Mouse (Mus musculus): ENCODE measurements around the gene Usp30. TPM values are rescaled to one million over a fixed set of nuclear protein-coding genes. Genes with fewer than 3 reads are reported as not detected.

The Usp30 gene
- 9.9 and 10.2 TPM in 2 replicates for polyA plus RNA-seq (2016; fragmentation: Nextera tagmentation; extraction: Ambion mirVana)

DNA sequence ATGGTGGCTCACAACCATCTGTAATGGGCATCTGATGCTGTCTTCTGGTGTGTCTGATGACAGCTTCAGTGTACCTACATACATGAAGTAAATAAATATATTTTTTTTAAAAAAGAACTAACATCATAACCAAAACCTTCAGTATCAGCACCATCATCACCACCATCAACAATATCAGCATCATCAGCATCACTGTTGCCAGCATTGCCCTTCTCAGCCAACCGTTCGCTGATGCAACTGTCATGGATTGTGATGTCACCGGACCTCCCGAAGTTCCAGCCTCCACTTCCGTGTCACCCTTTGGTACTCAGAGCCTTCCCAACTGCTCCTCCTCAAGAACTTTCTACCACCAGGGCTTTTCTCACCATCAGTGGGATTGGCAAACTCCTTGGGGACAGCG lies at the start of gene Usp30:
TSS of gene Usp30 (plus strand) at position 301 of the 400 bp plus-strand sequence.
- no peak for DNase-seq (ENCODE audit: low spot score)
- no peak within 1 kb of the TSS for H3K4me3 ChIP-seq
- H3K27me3 ChIP-seq (ENCODE audit: insufficient read depth, poor library complexity, severe bottlenecking), result peaks cover 9% of the 10 kb centered on the region; the same call in 1 of the 2 replicates
- no peaks in the 10 kb centered on the region for H3K36me3 ChIP-seq
- H3K27ac ChIP-seq, result no peak within 1 kb of the TSS
- H3K4me1 ChIP-seq, result no peaks in the 10 kb centered on the region
- no peaks in the 10 kb centered on the region for H3K9me3 ChIP-seq
- WGBS, result 91% methylated on average over 6 of the region's 6 CpGs

DNA sequence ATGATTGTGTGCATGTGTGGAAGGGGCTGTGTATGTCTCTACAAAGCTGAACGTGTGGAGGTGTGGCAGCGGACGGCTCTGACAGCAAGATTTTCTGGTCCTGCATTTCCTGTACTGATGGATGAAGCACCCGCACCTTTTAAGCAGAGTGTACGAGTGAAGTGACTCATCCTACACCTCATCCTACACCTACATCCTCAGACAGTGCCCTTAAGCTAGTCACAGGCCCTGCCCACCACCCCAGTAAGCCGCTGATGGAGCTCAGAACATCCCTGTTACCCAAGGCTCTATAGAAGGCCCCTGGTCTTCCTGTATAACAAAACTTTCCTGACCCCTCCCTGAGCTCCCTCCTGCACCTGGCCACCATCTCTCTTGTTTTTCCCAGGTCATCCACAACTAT lies 40.9 kb upstream of the Usp30 start:
- Histone ChIP-seq H3K4me3 (no peak overlapping the region), H3K9me3 (no peaks in the 10 kb centered on the region), H3K27me3 (ENCODE audit: insufficient read depth, poor library complexity, severe bottlenecking) (peaks cover 17% of the 10 kb centered on the region), H3K4me1 (peaks cover 10% of the 10 kb centered on the region), H3K36me3 (no peaks in the 10 kb centered on the region), H3K27ac (no peak overlapping the region)
- WGBS, result 58% methylated on average over 6 of the region's 6 CpGs
- DNase-seq (ENCODE audit: low spot score), result no peak

DNA sequence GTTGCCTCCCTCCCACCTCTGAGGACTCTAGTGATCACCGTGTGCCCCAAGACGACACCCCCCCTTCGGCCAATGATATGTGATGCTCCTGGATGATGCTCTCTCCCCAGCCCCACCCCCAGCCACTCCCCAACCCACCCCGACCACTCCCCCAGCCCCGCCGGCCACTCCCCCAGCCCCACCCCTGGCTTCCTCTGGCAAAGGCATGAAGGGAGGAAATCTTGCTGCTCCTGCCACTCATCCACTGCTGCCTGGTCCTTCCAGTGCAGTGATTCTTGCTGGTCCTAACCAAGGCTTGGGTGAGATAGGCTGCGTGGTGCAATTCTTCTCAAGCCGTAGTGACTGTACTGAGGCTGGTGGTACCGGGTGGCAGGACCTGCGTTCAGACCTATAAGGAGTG lies 40.4 kb upstream of the Usp30 start:
- DNase-seq (ENCODE audit: low spot score), result no peak

DNA sequence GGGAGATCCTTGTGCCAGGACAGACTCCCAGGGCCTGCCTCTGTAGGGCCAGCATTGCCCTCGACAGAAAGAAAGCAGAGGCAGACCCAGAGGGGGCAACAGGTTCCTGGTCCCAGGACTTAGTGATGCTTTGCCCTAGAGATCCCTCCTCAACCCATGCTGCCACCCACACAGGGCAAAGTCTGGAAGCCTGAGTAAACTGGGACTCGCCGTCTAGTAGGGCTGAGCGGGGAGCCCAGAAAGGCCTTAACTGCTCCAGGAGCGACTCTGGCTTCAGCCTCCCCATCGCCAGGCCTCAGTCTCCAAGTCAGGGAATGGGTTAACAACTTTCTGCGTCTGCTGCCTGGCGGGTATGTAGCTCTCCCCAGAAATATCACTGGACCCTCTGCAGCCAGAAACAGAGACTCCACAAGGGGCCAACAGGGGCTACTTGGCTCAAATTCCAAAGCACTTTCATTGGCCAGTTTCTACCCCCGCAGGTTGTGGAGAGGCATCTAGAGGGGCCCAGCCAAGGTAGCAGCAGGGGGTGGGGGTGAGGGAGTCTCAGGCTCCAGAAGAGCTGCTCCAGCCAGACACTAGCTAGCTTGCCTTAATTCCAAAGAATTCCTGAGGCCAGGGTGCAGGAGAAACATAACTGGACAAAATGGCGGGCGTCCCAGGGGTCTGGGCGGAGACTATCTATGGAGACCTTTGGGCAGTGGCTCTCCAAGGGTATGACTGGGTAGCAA lies 37.9 kb upstream of the Usp30 start:
- Histone ChIP-seq H3K27me3 (ENCODE audit: insufficient read depth, poor library complexity, severe bottlenecking) (peaks cover 18% of the 10 kb centered on the region), H3K27ac (no peak overlapping the region), H3K9me3 (no peaks in the 10 kb centered on the region), H3K4me3 (no peak overlapping the region), H3K4me1 (peaks cover 15% of the 10 kb centered on the region), H3K36me3 (no peaks in the 10 kb centered on the region)
- WGBS, result 82% methylated on average over 12 of the region's 12 CpGs
- no peak for DNase-seq (ENCODE audit: low spot score)

More for the DNA sequence above, 40.4 kb upstream of the Usp30 start:
- no peak overlapping the region for H3K4me3 ChIP-seq
- H3K27ac ChIP-seq, result no peak overlapping the region
- no peaks in the 10 kb centered on the region for H3K36me3 ChIP-seq
- peaks cover 18% of the 10 kb centered on the region for H3K27me3 ChIP-seq (ENCODE audit: insufficient read depth, poor library complexity, severe bottlenecking)
- peaks cover 10% of the 10 kb centered on the region for H3K4me1 ChIP-seq
- 9% methylated on average over 10 of the region's 10 CpGs for WGBS
- H3K9me3 ChIP-seq, result no peaks in the 10 kb centered on the region

DNA sequence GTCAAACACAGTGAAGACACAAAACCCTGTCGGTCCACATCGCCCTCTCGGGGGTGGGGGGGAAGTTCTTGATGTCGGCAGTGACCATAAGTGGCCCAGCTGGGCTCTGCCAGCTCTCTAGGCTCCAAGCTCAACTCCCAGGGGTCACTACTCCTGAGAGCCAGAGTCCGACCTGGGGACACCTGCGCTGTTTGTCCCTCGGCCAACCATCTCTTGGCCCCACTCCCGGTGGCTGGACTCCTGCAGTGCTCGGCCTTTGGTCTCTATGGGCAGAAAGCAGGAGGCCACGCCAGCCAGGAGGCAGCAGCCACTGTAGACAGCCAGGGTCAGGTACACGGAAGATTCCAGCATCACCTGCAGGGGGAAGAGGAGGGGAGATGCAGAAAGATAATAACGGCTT lies 37.1 kb upstream of the Usp30 start:
- DNase-seq (ENCODE audit: low spot score), result no peak
- H3K9me3 ChIP-seq, result no peaks in the 10 kb centered on the region
- WGBS, result 78% methylated on average over 12 of the region's 12 CpGs
- H3K36me3 ChIP-seq, result no peaks in the 10 kb centered on the region
- H3K27me3 ChIP-seq (ENCODE audit: insufficient read depth, poor library complexity, severe bottlenecking), result peaks cover 18% of the 10 kb centered on the region
- H3K4me1 ChIP-seq, result peaks cover 15% of the 10 kb centered on the region
- no peak overlapping the region for H3K4me3 ChIP-seq
- H3K27ac ChIP-seq, result no peak overlapping the region

DNA sequence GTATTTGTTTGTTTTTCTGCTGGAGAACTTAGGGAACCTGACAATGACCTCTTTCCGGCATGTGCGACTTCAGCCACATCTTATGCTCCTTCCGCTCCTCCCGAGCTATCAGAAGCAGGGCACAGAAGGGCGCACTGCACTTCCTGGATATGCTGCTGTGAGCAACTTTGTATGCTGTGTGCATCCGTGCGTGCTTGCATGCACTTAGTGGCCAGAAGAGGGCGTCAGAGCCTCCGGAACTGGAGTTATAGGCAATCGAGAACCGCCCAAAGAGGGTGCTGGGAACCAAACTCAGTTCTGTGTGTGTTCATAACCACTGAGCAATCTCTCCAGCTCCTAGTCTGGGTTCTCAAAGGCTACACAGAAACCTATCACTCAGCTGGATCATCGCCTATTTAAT lies 34.6 kb upstream of the Usp30 start:
- no peak for DNase-seq (ENCODE audit: low spot score)
- WGBS, result 89% methylated on average over 12 of the region's 12 CpGs
- H3K27ac ChIP-seq, result no peak overlapping the region

DNA sequence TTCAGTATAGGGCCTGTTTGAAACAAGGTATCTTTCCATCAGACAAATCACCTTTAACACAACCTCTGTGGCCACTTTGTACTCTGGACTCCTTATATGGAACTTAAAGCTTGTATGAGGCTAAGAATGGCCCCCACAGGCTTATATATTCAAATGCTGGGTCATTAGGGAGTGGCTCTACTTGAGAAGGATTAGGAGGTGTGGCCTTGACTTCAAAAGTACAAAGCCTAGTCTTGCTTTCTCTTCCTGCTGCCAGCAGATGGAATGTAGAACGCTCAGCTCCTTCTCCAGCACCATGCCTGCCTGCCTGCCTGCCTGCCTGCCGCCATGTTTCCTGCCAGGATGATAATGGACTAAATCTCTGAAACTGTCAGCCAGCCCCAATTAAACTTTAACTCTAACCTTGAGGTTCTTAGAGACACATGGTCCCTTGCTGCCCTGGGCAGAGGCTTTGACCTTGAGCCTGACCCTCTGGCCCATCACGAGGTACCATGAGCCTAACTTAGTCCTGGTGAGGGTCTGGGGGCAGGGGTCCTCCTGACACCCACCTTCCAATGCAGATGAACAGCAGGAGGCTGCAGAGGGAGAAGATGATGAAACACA lies 33.0 kb upstream of the Usp30 start:
- no peaks in the 10 kb centered on the region for H3K9me3 ChIP-seq
- WGBS, result 77% methylated on average over 3 of the region's 3 CpGs

More for the DNA sequence above, 34.6 kb upstream of the Usp30 start:
- Histone ChIP-seq H3K4me1 (0 out of 2 replicates have a peak, but pooled peaks cover 10% of the 10 kb centered on the region), H3K4me3 (no peak overlapping the region), H3K9me3 (no peaks in the 10 kb centered on the region), H3K36me3 (no peaks in the 10 kb centered on the region), H3K27me3 (ENCODE audit: insufficient read depth, poor library complexity, severe bottlenecking) (peaks cover 27% of the 10 kb centered on the region)

DNA sequence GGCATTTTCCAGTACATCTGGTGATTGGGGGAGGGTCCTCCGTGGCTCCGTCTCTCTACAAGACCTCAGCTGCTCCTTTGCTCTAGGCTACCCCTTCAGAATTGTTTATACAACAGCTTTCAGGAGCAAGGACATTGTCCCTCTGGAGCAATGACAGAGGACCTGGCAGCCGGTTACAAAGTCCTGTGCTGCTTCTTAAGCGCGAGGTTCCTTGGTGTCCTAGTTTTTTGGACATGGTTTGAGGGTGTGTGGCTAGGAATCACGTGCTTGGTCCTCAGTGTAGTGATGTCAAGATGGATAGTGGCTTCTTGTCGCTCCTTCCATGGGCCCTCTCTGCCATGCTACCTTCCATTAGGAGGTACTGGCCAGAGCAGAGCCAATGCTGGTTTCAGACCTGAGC lies 30.9 kb upstream of the Usp30 start:
- Histone ChIP-seq H3K4me3 (no peak overlapping the region), H3K27me3 (ENCODE audit: insufficient read depth, poor library complexity, severe bottlenecking) (peaks cover 13% of the 10 kb centered on the region), H3K9me3 (no peaks in the 10 kb centered on the region), H3K4me1 (peaks cover 14% of the 10 kb centered on the region; the same call in 1 of the 2 replicates), H3K27ac (no peak overlapping the region), H3K36me3 (no peaks in the 10 kb centered on the region)
- WGBS, result 78% methylated on average over 7 of the region's 7 CpGs
- DNase-seq (ENCODE audit: low spot score), result no peak

More for the DNA sequence above, 33.0 kb upstream of the Usp30 start:
- Histone ChIP-seq H3K27me3 (ENCODE audit: insufficient read depth, poor library complexity, severe bottlenecking) (peaks cover 18% of the 10 kb centered on the region), H3K36me3 (no peaks in the 10 kb centered on the region), H3K4me3 (no peak overlapping the region), H3K4me1 (0 out of 2 replicates have a peak, but pooled peaks cover 10% of the 10 kb centered on the region), H3K27ac (no peak overlapping the region)
- DNase-seq (ENCODE audit: low spot score), result no peak

DNA sequence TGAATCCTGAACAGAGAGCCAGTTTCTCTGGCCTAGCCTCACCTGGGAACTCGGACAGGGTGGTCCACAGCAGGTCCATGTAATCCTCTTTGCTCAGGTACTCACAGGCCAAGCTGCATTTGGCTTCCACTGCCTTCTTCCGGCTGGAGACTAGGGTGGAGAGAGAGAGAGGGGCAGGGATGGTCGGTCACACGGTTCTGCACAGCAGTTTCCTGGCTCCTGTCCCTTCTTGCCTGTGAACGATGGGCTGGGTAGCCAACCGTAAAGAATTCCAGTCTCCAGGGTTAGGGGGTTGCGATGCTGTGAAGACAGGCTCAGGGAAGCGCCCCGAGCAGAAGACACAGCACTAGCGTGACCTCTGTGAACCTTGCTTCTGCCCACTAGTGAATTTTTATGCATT lies 30.1 kb upstream of the Usp30 start:
- Histone ChIP-seq H3K4me1 (peaks cover 14% of the 10 kb centered on the region; the same call in 1 of the 2 replicates), H3K9me3 (no peaks in the 10 kb centered on the region), H3K36me3 (no peaks in the 10 kb centered on the region), H3K4me3 (no peak overlapping the region), H3K27ac (no peak overlapping the region), H3K27me3 (ENCODE audit: insufficient read depth, poor library complexity, severe bottlenecking) (0 out of 2 replicates have a peak, but pooled peaks cover 11% of the 10 kb centered on the region)
- no peak for DNase-seq (ENCODE audit: low spot score)
- 68% methylated on average over 10 of the region's 10 CpGs for WGBS

DNA sequence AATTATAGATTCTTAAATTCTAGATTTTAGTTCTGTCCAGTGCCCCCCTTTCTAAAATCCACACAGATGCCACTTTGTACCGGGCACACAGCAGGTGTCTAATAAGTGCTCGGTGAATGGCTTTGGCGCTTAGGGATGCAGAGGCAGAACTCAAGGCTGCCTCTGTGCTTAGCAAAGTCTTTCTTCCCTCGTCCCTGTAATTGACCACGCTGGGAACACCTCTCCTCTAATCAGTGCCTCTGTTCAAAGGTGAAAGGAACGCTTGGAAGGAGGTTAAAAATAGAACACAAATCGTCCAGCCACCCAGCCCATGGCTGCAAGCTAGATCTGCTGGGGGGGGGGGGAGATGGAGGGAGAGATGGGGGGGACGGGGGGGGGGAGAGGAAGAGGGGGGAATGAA lies 24.8 kb upstream of the Usp30 start:
- 0 out of 2 replicates have a peak, but pooled peaks cover 4% of the 10 kb centered on the region for H3K27me3 ChIP-seq (ENCODE audit: insufficient read depth, poor library complexity, severe bottlenecking)
- 23% methylated on average over 8 of the region's 8 CpGs for WGBS
- H3K36me3 ChIP-seq, result no peaks in the 10 kb centered on the region
- DNase-seq (ENCODE audit: low spot score), result no peak
- no peaks in the 10 kb centered on the region for H3K9me3 ChIP-seq
- H3K27ac ChIP-seq, result 0 out of 2 replicates have a peak overlapping the region, but pooled peaks have one; percentile 22
- 0 out of 2 replicates have a peak overlapping the region, but pooled peaks have one; percentile 12 for H3K4me3 ChIP-seq
- H3K4me1 ChIP-seq, result peaks cover 27% of the 10 kb centered on the region

DNA sequence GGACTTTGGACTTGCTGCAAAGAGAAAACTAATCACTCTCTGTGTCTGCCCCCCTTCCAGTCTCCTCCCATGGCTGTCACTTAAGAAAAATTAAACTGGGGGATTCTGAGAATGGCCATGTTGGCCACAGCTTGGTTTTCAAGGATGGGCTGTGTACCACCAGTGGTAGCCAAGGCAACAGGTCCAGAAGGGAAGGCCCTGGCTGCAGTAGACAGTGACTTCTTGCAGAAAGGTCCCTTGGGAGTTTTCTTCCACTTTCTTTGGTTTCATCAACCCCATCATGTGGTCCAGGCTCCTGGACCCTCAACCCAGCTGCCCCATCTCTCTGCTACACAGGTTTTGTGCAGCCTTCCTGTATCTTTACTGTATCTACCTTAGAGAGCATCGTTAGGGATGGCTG lies 24.4 kb upstream of the Usp30 start:
- no peak for DNase-seq (ENCODE audit: low spot score)
- Histone ChIP-seq H3K27ac (0 out of 2 replicates have a peak overlapping the region, but pooled peaks have one; percentile 10), H3K9me3 (no peaks in the 10 kb centered on the region), H3K36me3 (no peaks in the 10 kb centered on the region), H3K27me3 (ENCODE audit: insufficient read depth, poor library complexity, severe bottlenecking) (no peaks in the 10 kb centered on the region), H3K4me3 (0 out of 2 replicates have a peak overlapping the region, but pooled peaks have one; percentile 12), H3K4me1 (peaks cover 27% of the 10 kb centered on the region)
- 65% methylated on average over 1 of the region's 1 CpGs for WGBS

DNA sequence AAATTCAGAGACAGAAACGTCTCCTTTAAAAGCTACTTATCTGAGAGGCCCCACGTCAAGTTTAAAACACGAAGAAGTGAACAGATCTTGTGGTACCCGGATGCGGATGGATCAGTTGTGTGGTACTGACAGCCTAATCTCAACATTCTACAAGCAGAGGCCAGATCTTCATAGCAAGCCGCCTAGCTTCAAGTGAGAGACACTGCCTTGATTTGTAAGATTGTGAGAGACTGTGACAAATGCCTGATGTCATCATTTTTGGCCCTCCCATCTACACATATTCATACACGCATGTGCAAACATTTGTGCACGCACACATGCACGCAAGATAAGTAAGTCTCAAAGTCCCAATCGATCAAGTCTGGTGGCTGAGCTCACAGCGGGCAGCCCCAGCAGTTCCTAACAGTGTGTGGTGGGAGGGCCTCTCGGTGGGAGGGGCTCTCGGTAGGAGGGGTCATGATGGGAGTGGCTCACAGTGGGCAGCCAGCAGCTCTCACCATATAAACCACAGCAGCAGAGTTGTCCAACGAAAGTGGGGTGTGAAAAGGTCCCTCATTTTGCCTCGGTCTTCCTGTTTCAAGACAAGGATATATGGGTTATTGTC lies 23.8 kb upstream of the Usp30 start:
- DNase-seq (ENCODE audit: low spot score), result peak; percentile 85
- Histone ChIP-seq H3K4me3 (0 out of 2 replicates have a peak overlapping the region, but pooled peaks have one; percentile 12), H3K27me3 (ENCODE audit: insufficient read depth, poor library complexity, severe bottlenecking) (no peaks in the 10 kb centered on the region), H3K36me3 (no peaks in the 10 kb centered on the region), H3K9me3 (no peaks in the 10 kb centered on the region), H3K4me1 (peaks cover 27% of the 10 kb centered on the region), H3K27ac (0 out of 2 replicates have a peak overlapping the region, but pooled peaks have one; percentile 10)
- WGBS, result 14% methylated on average over 15 of the region's 15 CpGs

DNA sequence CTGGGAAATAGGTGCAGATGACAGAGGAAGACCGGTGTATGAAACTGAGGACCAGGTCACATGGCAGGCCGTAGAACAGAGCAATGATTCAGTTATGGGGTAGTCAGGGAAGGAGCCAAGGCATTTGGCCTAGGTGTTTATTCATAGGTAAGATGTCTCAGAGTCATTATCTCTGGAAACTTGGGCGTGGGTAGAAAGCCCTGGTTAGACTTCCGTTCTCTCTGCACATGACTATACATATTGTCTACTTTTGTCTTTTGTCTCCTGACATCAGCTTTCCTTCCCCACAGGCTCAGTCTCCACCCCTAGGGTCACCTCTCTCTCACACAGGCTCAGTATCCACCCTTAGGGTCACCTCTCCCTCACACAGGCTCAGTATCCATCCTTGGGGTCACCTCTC lies 21.5 kb upstream of the Usp30 start:
- Histone ChIP-seq H3K9me3 (no peaks in the 10 kb centered on the region), H3K4me1 (peaks cover 23% of the 10 kb centered on the region), H3K27me3 (ENCODE audit: insufficient read depth, poor library complexity, severe bottlenecking) (no peaks in the 10 kb centered on the region), H3K36me3 (no peaks in the 10 kb centered on the region), H3K4me3 (no peak overlapping the region), H3K27ac (no peak overlapping the region)
- WGBS, result 75% methylated on average over 4 of the region's 4 CpGs
- DNase-seq (ENCODE audit: low spot score), result no peak

Measured in heart, embryonic 10.5 days (tissue).